Mouse (Mus musculus) kidney, adult 2 months (tissue): ENCODE data around the gene Cd3g. TPM values are rescaled to one million over a fixed set of nuclear protein-coding genes. Genes with fewer than 3 reads are reported as not detected.

Source experiments
- DNase-seq: peaks from one replicate; pipeline ENCODE4 v3.0.0; 2021
- H3K27ac ChIP-seq: fragments of 200-500 bp; 2 replicates; pipeline ENCODE4 v1.5.1; 2012; ENCODE audit warnings: low read depth, low read length, control low read depth, inconsistent platforms; ENCODE audit not compliant: insufficient read depth
- H3K27me3 ChIP-seq: fragments of 200-500 bp; replicated peaks from 2 replicates; pipeline ENCODE4 v1.6.1; 2012; ENCODE audit warnings: mild to moderate bottlenecking, moderate library complexity, low read length, inconsistent platforms; ENCODE audit not compliant: control insufficient read depth, insufficient read depth
- H3K36me3 ChIP-seq: fragments of 200-500 bp; 2 replicates; pipeline ENCODE4 v1.6.1; 2012; ENCODE audit warnings: mild to moderate bottlenecking, moderate library complexity, low read length, inconsistent platforms; ENCODE audit not compliant: control insufficient read depth, insufficient read depth
- H3K4me1 ChIP-seq: fragments of 200-500 bp; 2 replicates; pipeline ENCODE4 v1.6.1; 2011; ENCODE audit warnings: low read length; ENCODE audit not compliant: control insufficient read depth, insufficient read depth
- H3K4me3 ChIP-seq: fragments of 200-500 bp; 2 replicates; pipeline ENCODE4 v1.5.1; 2011; ENCODE audit warnings: mild to moderate bottlenecking, low read depth, low read length, control low read depth; ENCODE audit not compliant: insufficient read depth
- CTCF ChIP-seq: fragments of 200-500 bp; conservative IDR thresholded peaks from 2 replicates; pipeline ENCODE4 v1.5.1; 2011; ENCODE audit warnings: low read depth, mild to moderate bottlenecking, control low read depth, low read length, moderate library complexity, mixed read lengths; ENCODE audit not compliant: insufficient read depth, insufficient read length
- POLR2A ChIP-seq: fragments of 200-500 bp; IDR thresholded peaks from one replicate; pipeline ENCODE4 v1.6.1; 2011; ENCODE audit warnings: low read depth, low read length, control low read depth
- WGBS: fragments of 180-500 bp; shearing (Covaris S2); methylation state at CpG from one replicate; pipeline ENCODE4 v1.1.7; 2018; 5-methylcytosine and 5-hydroxymethylcytosine counted together
- polyA plus RNA-seq: library from polyadenylated mRNA; depleted of rRNA; stranded (reverse); fragments of >200 nt; gene quantifications from 2 replicates; pipeline ENCODE4 v1.2.3, GENCODE M21; 2012; rRNA removed

The Cd3g gene
- 0.57 and 3.2 TPM in 2 replicates for polyA plus RNA-seq

DNA sequence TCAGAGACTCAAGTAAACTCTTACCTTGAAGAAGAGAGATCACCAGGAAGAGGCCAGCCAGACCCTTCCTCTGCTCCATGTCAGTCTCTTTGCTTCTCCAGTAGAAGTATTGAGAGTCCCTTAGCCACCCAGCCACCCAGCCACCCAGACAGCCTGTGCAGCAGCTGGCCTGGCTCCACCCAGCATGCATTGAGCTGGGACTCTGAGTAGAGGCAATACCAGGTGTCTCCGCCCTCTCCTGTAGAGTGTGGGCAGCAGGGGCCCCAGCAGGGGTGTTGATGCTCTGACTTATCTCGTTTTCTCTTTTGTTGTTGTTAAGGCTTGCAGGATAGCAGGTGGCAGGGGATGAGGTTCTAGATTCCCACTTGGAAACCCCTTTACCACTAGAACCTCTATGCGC, at the start of gene Cd3g:
Cd3g (minus strand) TSS at position 190 of the 400 bp plus-strand sequence.
- no peaks in the 10 kb centered on the region for H3K27me3 ChIP-seq
- TF ChIP-seq POLR2A (no peak), CTCF (no peak)
- no peak within 1 kb of the TSS for H3K27ac ChIP-seq
- H3K36me3 ChIP-seq, result no peaks in the 10 kb centered on the region
- WGBS, result 64% methylated on average over 3 of the region's 3 CpGs
- no peak for DNase-seq
- H3K4me3 ChIP-seq, result no peak within 1 kb of the TSS
- H3K4me1 ChIP-seq, result no peaks in the 10 kb centered on the region

DNA sequence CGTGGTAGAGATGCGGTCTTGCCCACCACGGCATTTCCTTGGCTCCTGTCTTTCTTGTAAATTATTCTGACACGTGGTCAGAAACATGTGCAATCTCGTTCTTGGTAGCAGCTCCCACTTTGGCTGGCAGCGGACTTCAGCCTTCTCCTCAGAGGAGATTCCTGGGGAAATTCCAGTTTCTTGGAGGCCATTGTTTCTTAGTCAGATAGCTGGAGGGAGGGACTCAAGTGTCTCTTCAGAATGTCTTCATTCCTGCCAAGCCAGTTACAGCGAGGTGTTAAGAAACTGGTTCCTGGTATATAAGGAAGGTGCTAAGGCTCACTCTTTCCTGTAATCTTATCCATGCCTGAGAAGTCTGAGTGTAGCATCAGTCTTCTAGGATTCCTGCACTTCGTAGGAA, 47.1 kb upstream of the Cd3g start:
- DNase-seq, result no peak
- WGBS, result 63% methylated on average over 8 of the region's 8 CpGs
- Histone ChIP-seq H3K36me3 (no peaks in the 10 kb centered on the region), H3K27me3 (no peaks in the 10 kb centered on the region), H3K27ac (no peak overlapping the region), H3K4me3 (no peak overlapping the region), H3K4me1 (no peaks in the 10 kb centered on the region)
- no peak for TF ChIP-seq CTCF
- TF ChIP-seq POLR2A, result no peak

DNA sequence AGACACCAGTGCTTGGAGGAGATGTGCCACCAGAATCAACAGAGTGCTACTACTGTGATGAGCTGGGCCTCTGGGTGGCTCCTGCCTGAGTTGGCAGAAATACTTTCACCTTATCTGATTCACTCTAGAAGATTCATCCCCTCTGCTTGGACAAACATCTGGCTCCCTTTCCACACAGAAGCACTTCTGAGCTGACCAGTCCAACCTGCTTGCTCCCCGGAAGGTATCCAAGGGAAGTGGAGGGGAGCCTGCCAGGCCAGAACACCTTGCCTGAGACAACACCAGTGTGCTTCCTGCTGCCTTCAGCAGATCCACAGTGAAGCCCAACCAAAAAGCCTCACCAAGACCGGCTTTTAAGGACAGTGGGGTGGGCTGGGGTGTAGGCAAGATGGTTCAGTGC, 44.0 kb upstream of the Cd3g start:
- no peak for TF ChIP-seq CTCF
- no peak overlapping the region for H3K27ac ChIP-seq
- H3K36me3 ChIP-seq, result no peaks in the 10 kb centered on the region
- H3K4me3 ChIP-seq, result no peak overlapping the region
- DNase-seq, result no peak
- 72% methylated on average over 2 of the region's 2 CpGs for WGBS
- no peaks in the 10 kb centered on the region for H3K27me3 ChIP-seq
- H3K4me1 ChIP-seq, result no peaks in the 10 kb centered on the region

DNA sequence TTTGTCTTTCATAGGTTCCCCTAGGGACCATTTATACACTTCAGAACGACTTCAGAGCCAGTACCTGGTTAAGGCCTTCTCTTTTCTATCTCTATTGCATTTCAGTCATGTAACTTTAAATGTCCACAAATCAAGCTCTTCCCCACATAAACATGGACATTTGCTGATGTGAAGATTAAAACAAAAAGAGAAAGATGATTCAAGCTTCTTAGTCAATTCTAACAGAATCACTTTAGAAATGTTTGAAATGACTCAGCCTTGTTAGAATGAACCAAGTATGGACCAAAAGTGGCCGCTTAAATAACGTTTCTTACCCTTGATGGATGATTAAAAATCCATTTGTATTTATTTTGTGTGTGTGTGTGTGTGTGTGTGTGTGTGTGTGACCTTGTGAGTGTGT, 43.4 kb upstream of the Cd3g start:
- no peaks in the 10 kb centered on the region for H3K36me3 ChIP-seq
- no peak overlapping the region for H3K27ac ChIP-seq
- H3K4me1 ChIP-seq, result no peaks in the 10 kb centered on the region
- no peak overlapping the region for H3K4me3 ChIP-seq
- no peak for DNase-seq
- H3K27me3 ChIP-seq, result no peaks in the 10 kb centered on the region
- WGBS, result 66% methylated on average over 3 of the region's 3 CpGs
- TF ChIP-seq POLR2A, result no peak
- TF ChIP-seq CTCF, result no peak

DNA sequence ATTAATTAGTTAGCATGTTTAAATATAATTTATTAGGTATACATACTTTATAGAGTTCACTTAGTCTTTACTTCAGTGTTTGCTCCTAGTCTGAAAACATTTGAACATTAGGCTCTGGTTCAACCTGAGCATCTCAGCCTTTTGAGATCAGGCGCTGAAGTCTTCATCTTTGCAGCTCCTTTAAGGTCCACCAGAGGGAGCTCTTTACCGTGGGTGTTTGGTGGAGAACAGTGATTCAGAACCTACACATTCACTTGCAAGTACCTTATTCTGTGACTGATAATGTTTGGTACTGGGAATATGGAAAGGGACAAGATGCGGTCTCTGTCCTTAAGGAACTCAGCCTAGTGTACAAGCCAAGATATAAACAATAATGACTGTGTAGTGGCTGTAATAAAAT, 42.6 kb upstream of the Cd3g start:
- no peaks in the 10 kb centered on the region for H3K27me3 ChIP-seq
- no peaks in the 10 kb centered on the region for H3K36me3 ChIP-seq
- peak; percentile 64 for DNase-seq
- WGBS, result 8% methylated on average over 3 of the region's 3 CpGs
- TF ChIP-seq CTCF, result peak; percentile 77
- TF ChIP-seq POLR2A, result no peak
- H3K4me3 ChIP-seq, result no peak overlapping the region
- H3K4me1 ChIP-seq, result no peaks in the 10 kb centered on the region
- H3K27ac ChIP-seq, result no peak overlapping the region

DNA sequence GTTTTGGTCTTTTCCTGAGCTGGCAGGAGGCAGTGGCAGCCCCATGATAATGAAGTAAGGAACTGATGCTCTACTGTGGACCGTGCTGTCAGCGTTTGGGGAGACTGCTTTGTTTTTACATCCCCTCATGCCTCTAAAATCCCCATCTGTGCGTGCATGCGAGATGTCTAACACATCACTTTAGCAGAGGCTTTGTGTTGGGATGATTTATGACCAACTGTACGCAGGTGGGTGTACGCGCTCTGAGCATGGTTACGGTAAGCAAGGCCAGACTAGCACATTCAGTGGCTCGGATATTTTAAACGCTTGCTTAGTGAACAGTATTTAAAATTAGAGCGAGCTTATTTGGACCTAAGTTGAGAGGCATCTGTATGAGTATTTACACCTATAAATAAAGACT, 37.8 kb upstream of the Cd3g start:
- WGBS, result 64% methylated on average over 11 of the region's 11 CpGs
- Histone ChIP-seq H3K27ac (no peak overlapping the region), H3K27me3 (no peaks in the 10 kb centered on the region), H3K36me3 (no peaks in the 10 kb centered on the region), H3K4me3 (no peak overlapping the region), H3K4me1 (no peaks in the 10 kb centered on the region)
- DNase-seq, result no peak
- TF ChIP-seq POLR2A (no peak), CTCF (no peak)

DNA sequence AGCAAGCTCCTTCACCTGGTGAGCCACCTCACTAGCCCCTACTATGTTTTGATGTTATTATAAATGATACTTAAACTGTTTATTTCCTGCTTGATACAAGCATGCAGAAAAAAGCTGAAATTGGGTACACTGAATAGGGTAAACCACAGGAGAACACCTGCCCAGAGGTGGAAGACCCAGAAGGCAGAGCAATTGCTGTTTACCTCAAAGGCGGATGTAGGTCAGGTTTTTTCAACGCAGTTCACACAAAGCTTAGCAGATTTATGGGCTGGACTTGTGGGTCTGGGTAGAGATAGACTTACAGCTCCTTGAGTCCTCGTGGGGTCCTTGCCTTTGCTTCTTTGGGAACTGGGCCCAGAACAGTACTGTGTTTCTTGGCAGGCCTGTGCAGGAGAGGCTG, 35.6 kb upstream of the Cd3g start:
- Histone ChIP-seq H3K27me3 (no peaks in the 10 kb centered on the region), H3K4me1 (no peaks in the 10 kb centered on the region), H3K36me3 (no peaks in the 10 kb centered on the region), H3K27ac (no peak overlapping the region), H3K4me3 (no peak overlapping the region)
- TF ChIP-seq POLR2A, result no peak
- TF ChIP-seq CTCF, result no peak
- DNase-seq, result no peak
- WGBS, result 38% methylated on average over 3 of the region's 3 CpGs

DNA sequence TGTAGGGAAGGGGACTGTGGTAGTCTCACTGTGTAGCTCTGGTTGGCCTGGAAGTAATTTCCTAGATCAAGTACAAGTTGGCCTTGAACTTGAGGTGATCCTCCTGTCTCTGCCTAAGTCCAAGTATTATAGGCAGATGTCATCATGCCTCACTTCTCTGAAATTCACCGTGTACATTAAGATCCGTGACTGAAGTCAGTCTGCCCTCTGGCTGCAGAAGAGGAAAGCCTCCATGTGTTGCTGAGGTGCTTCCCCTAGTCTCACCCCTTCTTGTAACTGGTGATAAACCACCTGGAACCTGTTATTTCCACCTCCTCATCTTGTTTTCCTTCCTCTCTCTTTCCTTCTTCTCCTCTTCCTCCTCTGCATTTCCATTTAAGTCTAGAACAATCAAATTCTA, 34.6 kb upstream of the Cd3g start:
- no peaks in the 10 kb centered on the region for H3K36me3 ChIP-seq
- H3K27ac ChIP-seq, result no peak overlapping the region
- WGBS, result 36% methylated on average over 2 of the region's 2 CpGs
- no peak overlapping the region for H3K4me3 ChIP-seq
- H3K4me1 ChIP-seq, result no peaks in the 10 kb centered on the region
- no peaks in the 10 kb centered on the region for H3K27me3 ChIP-seq
- TF ChIP-seq CTCF (no peak), POLR2A (no peak)
- no peak for DNase-seq
